Mouse (Mus musculus): Measurements from ENCODE around the gene Nemf.

DNA sequence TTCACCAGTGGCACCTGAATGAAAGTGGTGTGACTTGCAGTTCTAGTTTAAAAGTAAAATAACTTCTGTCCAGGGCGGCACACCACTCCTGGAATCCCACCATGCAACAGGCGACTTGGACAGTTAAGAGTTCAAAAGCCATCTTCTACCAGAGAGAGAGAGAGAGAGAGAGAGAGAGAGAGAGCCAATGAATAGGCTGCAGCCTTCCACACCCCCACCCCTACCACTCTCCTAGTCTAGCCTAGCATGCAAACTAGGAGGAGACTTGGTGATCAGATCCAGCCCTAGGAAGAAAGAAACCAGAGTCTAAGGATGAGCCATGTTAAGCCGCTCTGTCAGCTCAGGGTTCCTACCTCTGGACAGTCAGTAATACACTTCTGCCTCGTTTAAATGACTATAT lies 5.4 kb upstream of the Nemf start:
- TF ChIP-seq TAL1 (IDR thresholded peaks at IDR 0.05; ENCODE audit: low read length) (no peak), GATA1 (IDR thresholded peaks at IDR 0.05; ENCODE audit: low read length) (no peak)
